Mouse (Mus musculus) intestine, postnatal 0 days (tissue): Measurements from ENCODE around the gene Trim72. TPM values are rescaled to one million over a fixed set of nuclear protein-coding genes. Genes with fewer than 3 reads are reported as not detected.

Experiments used
- ATAC-seq: fragments of 200-750 bp; cut with Nextera tagmentation; 2 replicates; pipeline ENCODE4 v1.8.0; 2017; ENCODE audit warnings: mild to moderate bottlenecking, moderate TSS enrichment, moderate library complexity
- H3K27ac ChIP-seq: fragments of 300-500 bp; sonication (generic); 2 replicates; pipeline ENCODE4 v1.5.1; 2014; ENCODE audit warnings: mild to moderate bottlenecking, low read depth, low read length, moderate library complexity
- H3K27me3 ChIP-seq: fragments of 300-500 bp; sonication (generic); replicated peaks from 2 replicates; pipeline ENCODE4 v1.6.1; 2014; ENCODE audit warnings: low read length, mixed read lengths; ENCODE audit not compliant: control insufficient read depth, insufficient read depth
- H3K36me3 ChIP-seq: fragments of 300-500 bp; sonication (generic); 2 replicates; pipeline ENCODE4 v1.6.1; 2014; ENCODE audit warnings: mild to moderate bottlenecking, moderate library complexity; ENCODE audit not compliant: control insufficient read depth, insufficient read depth
- H3K4me1 ChIP-seq: fragments of 300-500 bp; sonication (generic); replicated peaks from 2 replicates; pipeline ENCODE4 v1.6.1; 2014; ENCODE audit warnings: antibody characterized with exemption, low read length, mixed read lengths; ENCODE audit not compliant: control insufficient read depth, insufficient read depth
- H3K4me2 ChIP-seq: fragments of 300-500 bp; sonication (generic); replicated peaks from 2 replicates; pipeline ENCODE4 v1.6.1; 2014; ENCODE audit warnings: low read depth, mild to moderate bottlenecking, moderate library complexity
- H3K4me3 ChIP-seq: fragments of 300-500 bp; sonication (generic); 2 replicates; pipeline ENCODE4 v1.5.1; 2014; ENCODE audit warnings: low read depth, low read length
- H3K9ac ChIP-seq: fragments of 300-500 bp; sonication (generic); 2 replicates; pipeline ENCODE4 v1.6.1; 2014; ENCODE audit warnings: mild to moderate bottlenecking, low read depth, low read length
- H3K9me3 ChIP-seq: fragments of 300-500 bp; sonication (generic); 2 replicates; pipeline ENCODE4 v1.6.1; 2016; ENCODE audit warnings: mixed run types; ENCODE audit not compliant: control insufficient read depth
- CTCF ChIP-seq: sonication (generic); IDR thresholded peaks from 2 replicates; pipeline ENCODE4 v1.5.1; 2016; ENCODE audit warnings: low read depth, mild to moderate bottlenecking, control low read depth, antibody characterized with exemption, moderate library complexity
- WGBS: fragments of 180-500 bp; shearing (Covaris S2); extraction: QIAGEN DNeasy Blood & Tissue Kit; methylation state at CpG from one replicate; pipeline ENCODE4 v1.1.7; 2014; 5-methylcytosine and 5-hydroxymethylcytosine counted together
- polyA plus RNA-seq: library from polyadenylated mRNA; unstranded; fragments of >200 nt; fragmentation: Nextera tagmentation; extraction: Ambion mirVana; gene quantifications from 2 replicates; pipeline ENCODE4 v1.2.1, GENCODE M21; 2015

Gene Trim72
- 0.29 and 0.47 TPM in 2 replicates for polyA plus RNA-seq

GRCm38 (mm10) chr7:128003688-128004087, at the start of gene Trim72:
TSS of gene Trim72 (plus strand) at chr7:128003949.
- peak within 1 kb of the TSS; percentile 29 for H3K4me3 ChIP-seq

GRCm38 (mm10) chr7:127959364-127959763, 44.4 kb upstream of the Trim72 start:
- Histone ChIP-seq H3K4me2 (no peak overlapping the region), H3K4me3 (no peak overlapping the region), H3K27ac (no peak overlapping the region), H3K4me1 (no peaks in the 10 kb centered on the region), H3K27me3 (no peaks in the 10 kb centered on the region), H3K36me3 (no peaks in the 10 kb centered on the region), H3K9me3 (no peaks in the 10 kb centered on the region), H3K9ac (no peak overlapping the region)
- 43% methylated on average over 5 of the region's 5 CpGs for WGBS
- no peak for TF ChIP-seq CTCF
- no peak for ATAC-seq

More at GRCm38 (mm10) chr7:128003688-128004087, at the start of gene Trim72:
- TF ChIP-seq CTCF: no peak
- Histone ChIP-seq H3K27ac (peak within 1 kb of the TSS; percentile 91), H3K4me1 (peaks cover 19% of the 10 kb centered on the region), H3K9ac (peak within 1 kb of the TSS; percentile 47), H3K4me2 (peak within 1 kb of the TSS; percentile 59), H3K36me3 (no peaks in the 10 kb centered on the region), H3K9me3 (no peaks in the 10 kb centered on the region), H3K27me3 (no peaks in the 10 kb centered on the region)
- 58% methylated on average over 2 of the region's 2 CpGs for WGBS
- no peak for ATAC-seq

- peak overlapping the region; percentile 94 for H3K9ac ChIP-seq
- peaks cover 4% of the 10 kb centered on the region; the same call in 1 of the 2 replicates for H3K4me1 ChIP-seq
- WGBS: 14% methylated on average over 10 of the region's 10 CpGs
- no peaks in the 10 kb centered on the region for H3K9me3 ChIP-seq
- H3K27ac ChIP-seq: peak overlapping the region; percentile 95
- ATAC-seq: no peak
- peak overlapping the region; percentile 70 for H3K4me2 ChIP-seq
- peak overlapping the region; percentile 99 for H3K4me3 ChIP-seq
- TF ChIP-seq CTCF: no peak
- H3K36me3 ChIP-seq: peaks cover 12% of the 10 kb centered on the region
- no peaks in the 10 kb centered on the region for H3K27me3 ChIP-seq
Measured at GRCm38 (mm10) chr7:127966371-127966918, 37.3 kb upstream of the Trim72 start.

- H3K36me3 ChIP-seq: peaks cover 21% of the 10 kb centered on the region
- H3K9ac ChIP-seq: peak within 1 kb of the TSS; percentile 94
- H3K27me3 ChIP-seq: no peaks in the 10 kb centered on the region
- peak within 1 kb of the TSS; percentile 99 for H3K4me3 ChIP-seq
- H3K27ac ChIP-seq: peak within 1 kb of the TSS; percentile 95
- under 1% methylated on average over 90 of the region's 92 CpGs for WGBS
- H3K4me1 ChIP-seq: peaks cover 4% of the 10 kb centered on the region; the same call in 1 of the 2 replicates
- peak; percentile 94 for ATAC-seq
- no peaks in the 10 kb centered on the region for H3K9me3 ChIP-seq
- H3K4me2 ChIP-seq: peak within 1 kb of the TSS; percentile 70
- TF ChIP-seq CTCF: peak; percentile 50
Measured at GRCm38 (mm10) chr7:127967004-127967921, 36.5 kb upstream of the Trim72 start, which contains the start of gene Fus. TSS of gene Fus (plus strand) at chr7:127967457.

GRCm38 (mm10) chr7:127967922-127968828, 35.6 kb upstream of the Trim72 start:
- peak; percentile 17; the same call in 1 of the 2 replicates for TF ChIP-seq CTCF
- Histone ChIP-seq H3K36me3 (peaks cover 25% of the 10 kb centered on the region), H3K27ac (peak overlapping the region; percentile 95), H3K9me3 (no peaks in the 10 kb centered on the region), H3K4me2 (peak overlapping the region; percentile 70), H3K27me3 (no peaks in the 10 kb centered on the region), H3K4me1 (peaks cover 4% of the 10 kb centered on the region; the same call in 1 of the 2 replicates), H3K9ac (peak overlapping the region; percentile 94), H3K4me3 (peak overlapping the region; percentile 99)
- peak; percentile 63 for ATAC-seq
- under 1% methylated on average over 41 of the region's 42 CpGs for WGBS
